Mouse (Mus musculus): ENCODE results near the gene Sorcs2.

- TF ChIP-seq CTCF (IDR thresholded peaks at IDR 0.05; ENCODE audit: extremely low read depth, insufficient read depth, insufficient read length, insufficient replicate concordance), result peak; percentile 72; the same call in 1 of the 2 replicates
- TF ChIP-seq POLR2A (IDR thresholded peaks at IDR 0.05; ENCODE audit: low read depth, low read length), result no peak
These were observed 106.7 kb downstream of the Sorcs2 start for GRCm38 (mm10) chr5:36291191-36291590.

All from spleen, adult 2 months (tissue).